11 mouse cellular contexts compared by ENCODE assay signal in genomic region chr10:31388566-31388965, GRCm38 (mm10). TPM values are rescaled to one million over a fixed set of nuclear protein-coding genes. Genes with fewer than 3 reads are reported as not detected.
DNase-seq lines count a peak whose midpoint lies in the region; ATAC-seq and TF ChIP-seq lines count a peak whose summit lies in the region.
"Not testable (repeated sequence)": the region's sequence is repeated elsewhere in the genome, so short reads cannot be mapped to it uniquely, and the experiment has no call there.
"Had no signal": no experiment of that assay in that cellular context is flagged by ENCODE, and none has a peak within 500 bp of the region (broad histone marks: within the 10 kb centered on the region; RNA-seq: fewer than 3 reads in every experiment).

No protein-coding gene starts in this region.

- H3K27ac ChIP-seq in MEL (ENCODE audit: control insufficient read depth, low read depth, low read length); liver, embryonic 12.5 days; liver, embryonic 14.5 days; liver, embryonic 16.5 days (ENCODE audit: low read length): not testable (repeated sequence)

- peak overlapping the region; percentile 12; the same call in 1 of the 2 replicates for H3K4me2 ChIP-seq in liver, embryonic 12.5 days
- H3K4me2 ChIP-seq in liver, embryonic 14.5 days (ENCODE audit: low read depth); liver, embryonic 16.5 days (ENCODE audit: low read depth, low read length): not testable (repeated sequence)

- TF ChIP-seq CTCF in MEL (IDR thresholded peaks at IDR 0.05 in 2 of 3, conservative IDR thresholded peaks at IDR 0.05 in 1 of 3; ENCODE audit: control insufficient read depth in 1 of 3, insufficient read depth in 1 of 3, low read depth in 2 of 3, low read length in 3 of 3, poor library complexity in 1 of 3, severe bottlenecking in 1 of 3); liver, embryonic 14.5 days (IDR thresholded peaks at IDR 0.05; ENCODE audit: low read depth): not testable (repeated sequence)

- H3K79me2 ChIP-seq in MEL (ENCODE audit: control insufficient read depth, insufficient read depth, low read length, poor library complexity) = not testable (repeated sequence)

- ATAC-seq in liver, embryonic 12.5 days = peak; percentile 95
- ATAC-seq in liver, embryonic 14.5 days (ENCODE audit: insufficient read depth) = peak; percentile 86
- peak; percentile 66 for ATAC-seq in liver, embryonic 16.5 days (ENCODE audit: low read depth)

- H3K36me3 ChIP-seq in MEL (ENCODE audit: control insufficient read depth in 1 of 2, insufficient read depth in 2 of 2, low read length in 2 of 2); liver, embryonic 12.5 days; liver, embryonic 14.5 days (replicated peaks; ENCODE audit: control insufficient read depth, insufficient read depth, low read depth); liver, embryonic 16.5 days (ENCODE audit: control insufficient read depth, insufficient read depth): not testable (repeated sequence)

- peak in 1 of 2 experiments; percentile 30; a peak in 1 of 4 replicates for TF ChIP-seq EP300 in MEL (IDR thresholded peaks at IDR 0.05; ENCODE audit: low read depth in 1 of 2, low read length in 2 of 2)
- peak; percentile 71 for TF ChIP-seq EP300 in liver, embryonic 14.5 days (IDR thresholded peaks at IDR 0.05; ENCODE audit: low read depth)

- H3K4me3 ChIP-seq in MEL (ENCODE audit: control insufficient read depth in 1 of 2, insufficient read depth in 1 of 2, low read depth in 2 of 2, low read length in 2 of 2); liver, embryonic 12.5 days; liver, embryonic 14.5 days (ENCODE audit: insufficient read depth in 1 of 2, low read depth in 2 of 2, low read length in 2 of 2); liver, embryonic 16.5 days (ENCODE audit: low read depth, low read length): not testable (repeated sequence)

- not testable (repeated sequence) for TF ChIP-seq RAD21 in MEL (IDR thresholded peaks at IDR 0.05; ENCODE audit: low read depth, low read length)

- H3K9ac ChIP-seq in MEL (ENCODE audit: control insufficient read depth, low read depth, low read length, poor library complexity, severe bottlenecking); liver, embryonic 12.5 days; liver, embryonic 14.5 days (replicated peaks); liver, embryonic 16.5 days (ENCODE audit: low read depth, low read length): not testable (repeated sequence)

- not testable (repeated sequence) for TF ChIP-seq POLR2A in MEL (IDR thresholded peaks at IDR 0.05; ENCODE audit: control insufficient read depth in 1 of 2, insufficient read depth in 1 of 2, low read depth in 1 of 2, low read length in 2 of 2, poor library complexity in 1 of 2)

- H3K27me3 ChIP-seq in MEL (ENCODE audit: control insufficient read depth in 1 of 2, insufficient read depth in 2 of 2, low read length in 2 of 2); liver, embryonic 12.5 days (replicated peaks); liver, embryonic 14.5 days (ENCODE audit: control insufficient read depth, insufficient read depth, low read length); liver, embryonic 16.5 days (ENCODE audit: control insufficient read depth, insufficient read depth, low read depth, low read length): not testable (repeated sequence)

- H3K4me1 ChIP-seq in MEL (ENCODE audit: control insufficient read depth in 1 of 2, insufficient read depth in 2 of 2, low read length in 2 of 2); liver, embryonic 14.5 days (replicated peaks; ENCODE audit: control insufficient read depth in 2 of 2, insufficient read depth in 2 of 2, low read length in 1 of 2); liver, embryonic 16.5 days (ENCODE audit: control insufficient read depth, low read depth, low read length): not testable (repeated sequence)
- H3K4me1 ChIP-seq in liver, embryonic 12.5 days = peaks cover 21% of the 10 kb centered on the region

- not testable (repeated sequence) for H3K9me3 ChIP-seq in MEL (replicated peaks; ENCODE audit: insufficient read depth, low read length); liver, embryonic 12.5 days (replicated peaks); liver, embryonic 14.5 days (ENCODE audit: control insufficient read depth, low read length); liver, embryonic 16.5 days (replicated peaks; ENCODE audit: control insufficient read depth, low read length)

- WGBS in liver, embryonic 12.5 days (ENCODE audit: insufficient replicate concordance) = 42% methylated on average over 1 of the region's 1 CpGs
- WGBS in liver, embryonic 14.5 days (ENCODE audit: insufficient replicate concordance) = 44% methylated on average over 1 of the region's 1 CpGs
- WGBS in liver, embryonic 16.5 days (ENCODE audit: insufficient replicate concordance) = 54% methylated on average over 1 of the region's 1 CpGs

- peak; percentile 9 for DNase-seq in MEL (ENCODE audit: low read depth, low spot score)
- peak; percentile 4 for DNase-seq in c-Kit-positive CD71-negative TER-119-negative erythroid progenitor cells, embryonic 14.5 days (ENCODE audit: low read depth)
- peak; percentile 58 for DNase-seq in c-Kit-positive CD71-positive TER-119-positive erythroid progenitor cells, embryonic 14.5 days (ENCODE audit: low spot score)
- peak; percentile 46 for DNase-seq in liver
- DNase-seq in liver, embryonic 14.5 days (ENCODE audit: low read depth in 3 of 3, low spot score in 3 of 3) = peak; percentile 30 to 44 (median 34)

TF ChIP-seq in MEL, 35 proteins besides CTCF, POLR2A, EP300 and RAD21:
- TF ChIP-seq TCF12 (IDR thresholded peaks at IDR 0.05; ENCODE audit: low read depth, low read length) (peak; percentile 62; the same call in 1 of the 2 replicates), GATA1 (IDR thresholded peaks at IDR 0.05; ENCODE audit: low read depth, low read length) (0 out of 2 replicates have a peak, but pooled peaks have one; percentile 20)

RNA-seq across cellular contexts. Expression of gene Tpd52l1, which starts 57.2 kb away (rescaled TPM):
- total RNA-seq in MEL (2012; rRNA removed) = not detected in 2 replicates
- not detected for polyA plus RNA-seq in MEL (2012; ENCODE audit: insufficient read depth in 1 of 2, insufficient read length in 2 of 2, low read depth in 1 of 2, low replicate concordance in 2 of 2, missing spikeins in 1 of 2)
- 2.3 TPM in 2 replicates for polyA plus RNA-seq in liver, embryonic 12.5 days (2016; fragmentation: Nextera tagmentation; extraction: Ambion mirVana)
- polyA plus RNA-seq in liver, embryonic 14.5 days (2012; rRNA removed) = 0.23 and 0.38 TPM in 2 replicates
- 0.52 and 0.58 TPM in 2 replicates for polyA plus RNA-seq in liver, embryonic 14.5 days (2014; fragmentation: Nextera tagmentation; extraction: Ambion mirVana)
- polyA plus RNA-seq in liver, embryonic 16.5 days (2015; fragmentation: Nextera tagmentation; extraction: Ambion mirVana) = 0.63 and 0.96 TPM in 2 replicates
- total RNA-seq: CH12.LX, G1E had no signal
- polyA plus RNA-seq: CD4-positive, CD25-positive, alpha-beta regulatory T cell, adult 4 months; erythroblast, embryonic 14.5 days; G1E had no signal

Comparison
In these comparisons a context has a peak if more than half of its experiments do, and no peak if none do; other contexts are left out.
1. DNase-seq: peak in every context shown above with its lines; median percentile 58 in c-Kit-positive CD71-positive TER-119-positive erythroid progenitor cells, embryonic 14.5 days; 46 in liver; 34 in liver, embryonic 14.5 days; 9 in MEL; 4 in c-Kit-positive CD71-negative TER-119-negative erythroid progenitor cells, embryonic 14.5 days.